Comparison of ENCODE assay signal across 8 mouse cellular contexts in genomic region chr9:57261913-57262794, GRCm38 (mm10). TPM values are rescaled to one million over a fixed set of nuclear protein-coding genes. Genes with fewer than 3 reads are reported as not detected.
DNase-seq lines count a peak whose midpoint lies in the region; ATAC-seq lines count a peak whose summit lies in the region.

Gene 1700017B05Rik, minus strand, starts transcription at chr9:57262612.

- H3K9ac ChIP-seq in forebrain, embryonic 16.5 days (replicated peaks; ENCODE audit: low read depth, low read length), result peak within 1 kb of the TSS; percentile 75

- under 1% methylated on average over 71 of the region's 87 CpGs for WGBS in forebrain, embryonic 16.5 days

- H3K4me2 ChIP-seq in forebrain, embryonic 16.5 days (ENCODE audit: low read length), result peak within 1 kb of the TSS; percentile 98

- peak; percentile 79 for ATAC-seq in forebrain, embryonic 16.5 days
- peak; percentile 9 to 37; a peak in 3 of 4 replicates for ATAC-seq in hematopoietic stem cell, adult 5-6 weeks (replicated peaks in 1 of 2; ENCODE audit: insufficient read depth in 1 of 2, low FRiP score in 2 of 2, low TSS enrichment in 1 of 2, low read depth in 1 of 2, poor library complexity in 2 of 2, severe bottlenecking in 2 of 2)

- H3K36me3 ChIP-seq in forebrain, embryonic 16.5 days (ENCODE audit: control insufficient read depth, insufficient read depth), result no peaks in the 10 kb centered on the region

- peaks cover 11% of the 10 kb centered on the region for H3K4me1 ChIP-seq in forebrain, embryonic 16.5 days (replicated peaks; ENCODE audit: control insufficient read depth, insufficient read depth, low read length)

- H3K4me3 ChIP-seq in forebrain, embryonic 16.5 days (replicated peaks; ENCODE audit: low read length), result peak within 1 kb of the TSS; percentile 68

- 0 out of 2 replicates have a peak, but pooled peaks cover 4% of the 10 kb centered on the region for H3K27me3 ChIP-seq in forebrain, embryonic 16.5 days (replicated peaks; ENCODE audit: control insufficient read depth, insufficient read depth, low read length)

- no peak within 1 kb of the TSS for H3K27ac ChIP-seq in forebrain, embryonic 16.5 days (ENCODE audit: low read length)

- no peaks in the 10 kb centered on the region for H3K9me3 ChIP-seq in forebrain, embryonic 16.5 days (ENCODE audit: control insufficient read depth, low read length)

- peak; percentile 90 for DNase-seq in Muller cell, postnatal 12 days (ENCODE audit: inconsistent ontology term)
- DNase-seq in cerebellum, adult 18-20 months, result peak; percentile 62 to 79
- peak; percentile 60 for DNase-seq in layer of hippocampus, adult 9-11 months
- peak; percentile 82 for DNase-seq in lung, postnatal 10 days
- DNase-seq in ovary, postnatal 10 days (ENCODE audit: low spot score), result peak; percentile 68
- peak; percentile 68 to 84 for DNase-seq in thymus, postnatal 10 days (ENCODE audit: low spot score in 2 of 2)

RNA-seq across cellular contexts. Expression of gene 1700017B05Rik, which starts in this region (rescaled TPM):
- 4.7 and 5.6 TPM in 2 replicates for polyA plus RNA-seq in forebrain, embryonic 16.5 days (2015; fragmentation: Nextera tagmentation; extraction: Ambion mirVana)
- total RNA-seq in hematopoietic stem cell, adult 5-6 weeks (2017), result 26.4 and 32.4 TPM in 2 replicates
